Mouse (Mus musculus): ENCODE data around the gene Prickle2.

The Prickle2 gene

DNA sequence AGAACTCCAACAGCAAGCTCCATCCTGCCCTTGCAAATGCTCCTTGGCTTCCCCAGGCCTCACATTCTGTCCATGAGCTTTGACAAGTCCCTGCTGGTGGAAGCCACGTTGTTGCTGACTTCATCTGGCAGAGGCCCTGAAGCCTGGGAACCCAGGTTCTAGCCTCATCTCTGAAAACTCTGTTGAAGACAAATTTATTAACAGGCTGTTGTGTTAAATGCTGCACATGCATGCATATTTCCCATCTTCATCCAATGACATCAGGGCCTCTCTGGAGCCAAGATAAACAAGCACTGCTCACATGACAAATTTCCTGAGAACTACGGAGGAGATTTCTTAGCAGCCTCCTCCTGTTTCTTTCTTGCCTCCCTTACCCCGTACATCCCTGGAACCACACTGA is 259.3 kb downstream of the Prickle2 start:
- in situ Hi-C loops (cut with MboI, MseI), result no loop called here

DNA sequence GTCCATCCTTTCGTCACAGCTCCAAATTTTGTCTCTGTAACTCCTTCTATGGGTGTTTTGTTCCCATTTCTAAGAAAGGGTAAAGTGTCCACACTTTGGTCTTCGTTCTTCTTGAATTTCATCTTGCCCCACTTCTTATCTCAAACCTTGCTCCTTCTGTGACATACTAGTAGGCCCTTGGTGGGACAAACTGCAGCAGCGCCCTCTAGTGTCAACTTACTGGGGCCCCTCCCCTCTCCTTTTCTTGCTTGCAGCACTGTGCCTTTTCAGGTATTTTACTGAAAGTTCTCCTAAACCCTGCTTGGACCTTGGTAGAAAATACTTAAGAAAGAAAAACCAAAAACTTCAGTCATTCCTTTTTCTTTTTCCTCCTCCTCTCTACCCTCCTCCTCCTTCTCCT is 264.8 kb downstream of the Prickle2 start:
- in situ Hi-C loops (cut with MboI, MseI), result no loop called here

DNA sequence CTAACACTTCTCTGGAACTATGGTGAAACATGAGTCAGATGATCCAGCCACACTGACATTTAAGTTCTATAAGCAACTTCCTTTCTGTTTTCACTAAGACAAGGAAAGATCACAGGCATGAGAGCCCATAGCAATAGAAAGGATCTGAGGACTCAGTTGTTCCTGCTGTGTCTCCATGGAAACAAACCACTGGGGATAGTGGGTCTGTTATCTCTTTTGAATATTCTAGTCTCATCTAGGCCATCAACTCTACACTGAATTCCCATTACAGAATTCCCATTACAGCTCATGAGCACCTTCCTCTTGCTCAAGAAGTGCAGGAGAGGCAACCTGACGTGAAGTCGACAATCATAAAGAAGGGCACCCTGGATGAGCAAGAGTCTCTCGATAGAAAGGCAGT is 265.7 kb downstream of the Prickle2 start:
- in situ Hi-C loops (cut with MboI, MseI), result no loop called here

DNA sequence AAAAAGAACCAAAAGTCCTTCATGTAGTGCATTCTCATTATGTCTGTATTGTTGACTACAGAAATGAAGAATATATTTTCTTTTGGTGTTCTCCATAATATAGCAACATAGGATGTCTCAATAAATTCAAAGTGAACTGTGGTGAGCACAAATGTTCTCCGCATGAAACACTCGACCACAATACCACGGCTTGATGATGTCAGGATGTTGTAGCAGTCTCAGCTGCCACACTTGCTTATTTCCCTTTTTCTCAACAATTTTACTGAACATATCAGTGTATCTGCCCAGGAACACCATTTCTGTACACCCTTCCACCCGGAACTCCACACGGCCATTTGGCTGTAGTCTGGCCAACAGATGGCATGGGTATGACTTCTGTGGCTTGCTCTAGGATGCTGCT is 273.8 kb downstream of the Prickle2 start:
- in situ Hi-C loops (cut with MboI, MseI), result loop anchor here in 1 of 2 experiments (10.0 kb wide), 1 partner anchor 147 kb away; no protein-coding TSS in a partner anchor

DNA sequence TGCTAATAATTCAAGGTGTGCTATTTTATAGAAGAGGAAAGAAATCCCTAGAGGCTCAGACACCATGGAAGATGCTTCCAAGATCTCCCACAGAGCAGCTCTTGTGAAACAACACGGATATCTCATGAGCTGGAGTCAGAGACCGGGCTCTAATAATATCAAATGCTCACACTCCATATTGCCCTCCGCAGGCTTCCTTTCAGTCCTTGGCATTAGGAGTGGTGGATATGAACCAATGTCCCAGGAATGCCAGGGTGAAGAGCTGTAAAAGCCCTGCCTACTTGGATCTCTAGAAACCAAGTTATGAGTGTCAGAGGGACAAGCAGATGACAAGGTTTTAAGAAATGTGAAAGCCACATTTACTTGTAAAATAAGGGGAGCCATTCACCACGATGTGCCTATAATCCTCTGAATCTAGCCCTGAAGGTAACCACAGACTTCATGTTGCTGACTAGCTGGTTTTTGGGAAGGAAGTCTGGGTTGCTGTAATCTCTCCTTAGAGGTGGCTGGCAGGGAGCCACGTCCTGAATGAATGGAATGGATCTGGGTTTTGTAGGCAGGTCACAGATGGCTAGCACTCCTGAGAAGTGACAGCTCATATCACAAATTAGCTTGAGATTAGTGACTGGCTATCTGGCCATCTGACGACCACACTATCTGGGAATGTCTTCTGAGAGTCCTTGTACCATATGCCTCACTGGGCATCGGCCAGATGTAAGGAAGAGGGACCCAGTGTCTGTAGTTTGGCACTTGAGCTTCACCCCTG is 278.4 kb downstream of the Prickle2 start:
- in situ Hi-C loops (cut with MboI, MseI), result no loop called here

DNA sequence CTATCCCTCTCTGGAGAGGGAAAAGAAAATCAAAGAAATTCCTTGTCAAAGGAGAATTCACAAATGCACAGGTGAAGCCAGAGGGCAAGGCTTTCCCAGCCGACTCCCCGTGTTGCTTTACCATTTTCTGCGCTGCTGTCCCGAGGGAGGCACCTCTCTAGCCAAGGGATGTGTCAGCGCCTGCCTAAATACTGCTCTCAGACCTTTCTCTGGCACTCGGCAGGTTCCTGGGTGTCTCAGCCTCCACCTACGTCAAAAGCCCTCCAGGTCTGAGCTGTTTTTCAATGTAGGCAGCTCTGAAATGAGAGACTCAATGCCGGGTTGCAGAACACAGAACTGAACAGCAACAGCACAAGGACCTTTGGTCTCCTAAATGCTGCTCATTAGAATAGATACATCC is 280.1 kb downstream of the Prickle2 start:
- in situ Hi-C loops (cut with MboI, MseI), result no loop called here

DNA sequence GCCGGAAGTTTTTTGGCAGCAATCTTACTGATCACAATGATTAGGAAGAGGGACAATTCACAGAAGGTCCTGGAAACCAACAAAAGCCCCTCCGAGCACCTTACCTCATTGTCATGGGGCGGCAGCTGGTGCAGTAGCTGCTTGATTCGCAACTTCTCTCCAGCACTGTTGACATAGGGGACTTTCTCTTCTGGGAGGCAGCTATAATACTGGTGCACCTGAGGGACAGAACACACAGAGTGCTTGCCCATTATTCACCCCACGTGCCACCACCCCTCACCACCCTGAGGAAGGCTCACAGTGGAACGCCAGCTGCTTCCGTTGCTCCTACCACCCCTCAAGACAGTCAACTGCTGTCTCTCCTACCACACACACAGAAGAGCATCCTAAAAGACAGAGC is 280.5 kb downstream of the Prickle2 start:
- in situ Hi-C loops (cut with MboI, MseI), result no loop called here

DNA sequence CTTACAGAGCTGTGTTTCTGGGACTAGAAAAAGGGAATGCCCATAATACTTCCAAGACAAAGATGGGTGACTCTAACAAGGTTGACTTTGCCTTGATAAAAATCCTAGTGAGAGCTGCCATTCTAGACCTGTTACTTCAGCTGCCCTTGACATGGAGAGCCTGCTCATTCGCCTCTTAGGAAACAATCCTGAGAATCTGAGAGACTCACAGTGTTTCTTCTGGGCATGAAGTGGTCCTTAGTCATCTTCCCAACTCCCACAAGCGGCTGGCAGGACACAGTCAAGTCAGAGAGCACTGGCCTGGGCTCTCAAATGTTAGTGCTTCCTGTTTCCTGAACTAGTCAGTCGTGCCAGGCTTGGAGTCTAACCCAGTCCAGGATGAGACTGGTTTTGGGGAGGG is 281.0 kb downstream of the Prickle2 start:
- in situ Hi-C loops (cut with MboI, MseI), result no loop called here

DNA sequence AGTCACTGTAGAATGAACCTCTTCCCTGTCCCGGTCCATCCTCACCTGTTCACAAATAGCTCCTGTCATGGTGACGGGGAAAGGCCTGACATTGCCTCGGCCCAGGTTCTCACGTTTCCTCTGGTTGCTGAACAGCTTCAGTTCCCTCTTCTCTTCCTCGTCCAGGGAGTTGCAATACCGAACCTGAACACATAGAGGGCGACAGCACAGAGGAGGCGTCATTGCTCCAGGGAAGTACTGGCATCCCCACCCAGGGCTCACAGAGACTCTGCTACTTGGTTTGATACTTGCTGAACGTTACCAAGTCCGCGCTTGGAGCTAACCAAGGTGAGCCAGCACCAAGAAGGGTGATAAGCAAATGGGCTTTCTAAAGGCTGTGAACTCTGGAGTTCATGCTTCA is 283.7 kb downstream of the Prickle2 start:
- in situ Hi-C loops (cut with MboI, MseI), result no loop called here

DNA sequence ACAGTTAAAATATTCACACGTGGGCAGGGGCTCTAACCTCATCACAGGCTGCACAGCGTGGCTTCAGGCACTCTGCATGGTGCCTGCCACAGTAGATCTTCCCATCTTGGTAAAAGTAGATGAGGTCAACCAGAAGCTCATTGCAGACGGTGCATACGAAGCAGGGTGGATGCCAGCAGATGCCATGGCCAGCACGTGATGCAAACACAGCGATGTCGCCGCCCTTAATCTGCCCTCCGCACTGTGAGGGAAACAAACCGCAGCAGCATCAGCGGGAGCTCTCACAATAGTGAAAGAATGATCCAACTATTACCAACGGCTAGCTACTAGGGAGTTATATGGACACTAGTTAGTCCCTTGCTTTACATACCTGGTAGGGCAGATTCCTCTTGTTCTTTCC is 285.8 kb downstream of the Prickle2 start:
- in situ Hi-C loops (cut with MboI, MseI), result no loop called here

DNA sequence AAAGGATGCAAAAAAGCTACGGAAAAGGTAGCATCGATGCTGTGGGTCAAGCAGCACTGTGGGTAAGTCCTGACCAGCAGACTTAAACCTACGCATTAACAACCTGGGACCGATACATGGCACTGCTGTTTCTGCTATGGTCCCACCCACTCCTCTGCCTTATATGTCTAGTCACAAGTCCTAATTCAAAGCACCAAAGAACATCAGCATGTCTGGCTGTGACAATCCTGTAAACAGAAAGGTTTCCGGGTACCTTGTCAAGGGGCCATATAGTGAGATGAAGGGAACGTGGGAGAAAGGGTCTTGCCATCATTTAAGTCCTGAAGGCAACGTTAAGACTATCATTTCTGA is 290.6 kb downstream of the Prickle2 start:
- in situ Hi-C loops (cut with MboI, MseI), result loop anchor here in 1 of 2 experiments (10.0 kb wide), 1 partner anchor 751 kb away; no protein-coding TSS in a partner anchor

DNA sequence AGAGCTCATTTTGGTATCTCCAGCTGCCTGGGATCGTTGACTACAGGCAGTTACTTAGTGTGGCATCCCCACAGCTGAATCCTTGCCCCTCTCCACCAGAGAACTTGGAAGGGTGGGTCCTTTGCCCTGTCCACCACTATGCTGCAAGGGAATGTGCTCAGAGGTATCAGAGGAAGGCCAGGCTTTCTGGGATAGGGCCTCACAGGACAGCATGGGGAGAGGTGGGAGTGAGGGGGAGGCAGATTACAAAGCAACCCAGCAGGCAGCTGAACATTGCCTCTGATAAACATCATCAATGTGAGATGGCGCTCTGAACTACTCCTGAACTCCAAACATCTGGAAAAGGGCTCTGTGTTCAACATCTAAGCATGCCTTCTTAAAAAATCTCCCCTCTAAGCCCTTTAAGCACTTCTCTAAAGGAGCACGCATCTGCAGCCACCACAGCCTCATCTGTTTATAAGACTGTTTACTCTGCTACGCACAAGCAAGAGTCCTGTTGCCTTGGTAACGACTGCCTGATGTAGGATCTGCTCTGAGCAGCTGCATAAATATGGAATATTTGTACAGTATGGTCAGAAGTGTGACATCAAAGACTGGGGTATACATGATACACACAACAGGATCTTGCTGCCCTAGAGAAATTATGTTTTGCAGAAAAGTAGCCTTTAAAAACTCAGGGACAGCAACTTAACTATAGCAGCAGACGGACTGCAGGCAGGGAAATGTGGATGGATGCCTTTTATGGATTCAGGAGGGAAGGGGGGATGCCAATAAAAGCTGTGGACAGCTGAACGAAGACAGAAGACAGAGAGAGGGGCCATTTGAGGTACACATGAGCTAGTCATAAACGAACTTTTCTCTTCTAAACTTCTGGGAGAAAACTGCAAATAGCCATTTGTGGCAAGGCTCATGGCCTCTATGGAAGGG is 291.2 kb downstream of the Prickle2 start:
- in situ Hi-C loops (cut with MboI, MseI), result loop anchor here in 1 of 2 experiments (10.0 kb wide), 1 partner anchor 750 kb away; no protein-coding TSS in a partner anchor

DNA sequence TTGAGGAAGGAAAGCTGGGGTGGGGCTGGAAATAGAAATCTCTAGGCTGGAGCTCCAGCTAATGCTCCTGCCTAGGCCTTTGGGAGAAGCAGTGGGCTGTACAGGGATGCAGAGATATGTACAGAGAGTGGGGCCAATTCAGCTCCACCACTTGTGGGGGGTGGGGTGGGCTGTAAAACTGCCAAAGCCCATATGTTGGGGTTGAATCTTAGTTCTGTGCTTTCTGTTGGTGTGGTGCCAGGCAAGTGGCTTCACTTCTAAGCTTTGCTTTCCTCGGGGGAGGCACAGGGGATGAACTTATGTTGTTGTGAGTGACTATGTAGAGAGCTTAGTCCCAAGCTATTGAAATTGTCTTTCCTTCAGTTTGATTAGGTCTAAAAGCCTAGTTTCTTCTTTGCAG is 292.0 kb downstream of the Prickle2 start:
- in situ Hi-C loops (cut with MboI, MseI), result loop anchor here in 1 of 2 experiments (10.0 kb wide), 1 partner anchor 749 kb away; no protein-coding TSS in a partner anchor

DNA sequence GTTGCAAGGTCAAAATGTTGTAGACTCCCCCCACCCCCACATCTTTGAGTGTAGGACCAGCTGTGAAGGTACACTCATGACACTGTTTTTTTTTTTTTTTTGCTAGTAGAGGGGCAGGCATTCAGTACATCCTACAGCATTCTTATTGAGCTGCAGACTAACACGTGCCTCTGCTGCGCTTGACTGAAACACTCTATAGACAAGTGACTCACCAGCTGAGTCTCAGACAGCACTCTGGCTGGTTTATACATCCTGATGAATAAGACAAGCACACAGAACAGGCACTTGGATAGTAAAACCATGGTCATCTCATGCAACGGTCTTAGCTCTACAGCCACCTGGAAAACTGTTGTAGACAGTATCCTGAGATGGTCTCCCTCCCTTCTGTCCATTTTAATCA is 296.2 kb downstream of the Prickle2 start:
- in situ Hi-C loops (cut with MboI, MseI), result loop anchor here in 1 of 2 experiments (10.0 kb wide), 1 partner anchor 745 kb away; no protein-coding TSS in a partner anchor

DNA sequence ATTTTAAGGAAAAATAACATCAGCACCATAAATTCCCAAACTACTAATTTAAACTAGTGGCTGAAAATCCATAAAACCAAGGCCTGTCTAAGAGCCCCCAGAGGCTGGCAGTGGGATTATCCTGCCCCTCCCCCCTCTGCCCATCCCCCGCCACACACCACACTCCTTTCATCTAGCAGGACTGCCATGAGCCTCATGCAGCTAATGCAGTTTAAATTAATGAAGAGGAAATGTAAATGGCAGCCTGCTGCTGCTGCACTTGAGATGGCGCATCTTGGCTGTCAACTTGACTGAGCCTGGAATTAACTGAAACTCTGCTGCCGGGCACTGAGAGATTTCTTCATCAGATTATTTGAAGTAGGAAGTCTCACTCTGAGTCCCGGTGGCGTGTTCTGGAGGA is 298.7 kb downstream of the Prickle2 start:
- in situ Hi-C loops (cut with MboI, MseI), result no loop called here

DNA sequence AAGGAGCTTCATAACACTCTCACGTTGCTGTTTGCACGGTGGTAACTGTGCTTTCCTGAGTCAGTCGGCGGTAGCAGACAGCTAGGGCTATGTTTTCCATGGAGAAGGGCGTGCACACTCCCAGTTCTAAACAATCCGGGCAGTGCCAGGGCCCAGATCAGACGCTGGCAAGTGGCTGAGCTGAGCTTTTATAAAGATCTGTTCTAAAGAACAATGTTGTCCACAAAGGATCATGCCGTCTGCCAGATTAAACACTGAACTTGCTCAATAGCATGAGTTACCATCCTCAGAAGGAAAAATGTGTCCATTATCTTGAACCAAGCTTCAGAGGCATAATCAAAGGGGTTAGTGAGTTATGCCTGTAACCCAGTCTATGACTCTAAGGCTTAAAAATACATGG is 300.4 kb downstream of the Prickle2 start:
- in situ Hi-C loops (cut with MboI, MseI), result no loop called here

DNA sequence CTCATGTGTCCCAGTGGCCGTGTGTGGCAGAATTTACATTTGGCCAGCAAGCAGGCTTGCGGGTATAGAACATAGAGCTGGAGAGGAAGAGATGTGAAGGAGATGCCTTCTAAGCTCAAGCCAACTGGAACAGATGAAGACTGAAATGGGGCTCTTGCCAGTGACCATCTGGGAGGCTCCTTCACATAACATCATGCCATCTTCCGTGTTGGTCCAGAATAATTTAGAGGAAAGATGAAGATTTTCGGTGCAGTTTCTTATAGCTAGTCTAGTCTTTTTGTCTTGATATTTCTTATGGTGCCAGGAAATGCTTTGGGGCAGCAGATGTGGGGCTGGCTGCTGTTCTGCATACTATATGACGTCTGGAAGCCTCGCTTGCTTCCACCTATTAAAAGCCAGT is 308.1 kb downstream of the Prickle2 start:
- in situ Hi-C loops (cut with MboI, MseI), result no loop called here

DNA sequence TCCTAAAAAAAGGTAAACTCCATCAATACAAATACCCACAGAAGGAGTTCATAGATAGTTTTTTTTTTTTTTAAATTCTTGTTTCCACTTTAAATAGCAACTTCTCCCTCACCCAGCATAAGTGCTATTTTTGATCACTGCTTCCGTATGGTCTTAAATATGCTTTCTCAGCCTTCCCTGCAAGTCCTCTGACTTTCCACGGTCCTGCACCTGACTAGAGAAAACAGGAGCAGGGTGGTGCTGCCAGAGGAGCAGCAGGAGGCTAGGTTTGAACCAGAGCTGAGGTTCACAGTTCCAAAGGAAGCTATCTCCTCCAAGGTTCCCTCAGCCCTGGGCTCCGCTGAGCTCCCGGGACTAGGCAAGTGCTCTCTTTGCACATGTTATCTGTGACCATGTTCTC is 310.4 kb downstream of the Prickle2 start:
- in situ Hi-C loops (cut with MboI, MseI), result no loop called here

DNA sequence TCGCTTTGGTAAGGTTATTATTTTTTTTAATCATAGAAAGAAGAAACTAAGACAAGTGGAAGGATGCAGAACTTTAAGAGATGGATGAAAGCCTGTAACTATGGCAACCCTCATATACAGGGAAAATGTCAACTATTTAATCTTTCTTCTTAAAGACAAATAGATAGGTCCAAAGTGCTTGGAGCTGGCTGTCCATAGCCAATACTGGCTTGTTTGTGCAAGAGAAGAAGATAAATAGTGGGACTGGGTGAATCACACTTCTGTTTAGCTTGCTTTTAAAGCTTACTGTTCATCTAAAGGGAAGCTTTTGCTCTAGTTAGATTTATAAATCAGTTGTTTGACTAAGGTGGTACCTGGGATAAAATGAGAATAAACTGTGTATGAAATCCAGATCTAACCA is 310.8 kb downstream of the Prickle2 start:
- in situ Hi-C loops (cut with MboI, MseI), result no loop called here

DNA sequence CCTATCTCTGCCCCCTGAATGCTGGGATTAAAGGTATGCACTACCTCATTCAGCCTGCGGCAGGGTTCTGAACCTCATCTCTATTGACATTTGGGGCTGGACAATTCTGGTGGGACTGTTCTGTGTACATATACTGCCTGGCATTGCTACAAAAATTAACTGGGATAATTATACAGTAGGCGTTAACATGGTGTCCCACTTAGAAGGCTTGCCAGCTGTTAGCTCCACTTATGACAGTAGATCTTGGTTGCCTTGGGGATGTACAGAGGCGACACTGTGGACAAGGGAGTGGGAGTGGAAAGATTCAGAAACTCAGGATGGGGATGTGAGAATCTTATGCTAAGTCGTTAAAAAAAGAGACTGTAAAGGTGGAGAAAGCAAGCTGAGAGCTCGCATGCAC is 311.3 kb downstream of the Prickle2 start:
- in situ Hi-C loops (cut with MboI, MseI), result no loop called here

DNA sequence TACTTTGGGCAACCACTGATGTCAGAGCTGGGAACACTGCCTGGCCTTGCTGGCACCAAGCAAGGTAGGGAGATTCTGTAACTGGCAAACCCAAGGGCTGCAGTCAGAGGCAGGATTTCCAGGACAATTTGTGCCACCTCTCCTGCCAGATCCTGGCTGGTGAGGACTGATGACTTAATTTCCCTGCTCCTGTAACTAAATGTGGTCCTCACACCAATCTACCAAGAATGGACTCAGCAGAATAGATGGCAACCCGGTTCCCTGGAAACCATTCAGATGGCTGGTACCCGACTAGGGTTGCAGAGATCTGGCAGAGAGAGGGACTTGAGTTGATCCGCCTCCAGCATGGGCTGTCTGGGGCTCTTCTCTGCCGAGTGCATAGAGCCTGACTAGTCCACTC is 315.6 kb downstream of the Prickle2 start:
- in situ Hi-C loops (cut with MboI, MseI), result no loop called here

DNA sequence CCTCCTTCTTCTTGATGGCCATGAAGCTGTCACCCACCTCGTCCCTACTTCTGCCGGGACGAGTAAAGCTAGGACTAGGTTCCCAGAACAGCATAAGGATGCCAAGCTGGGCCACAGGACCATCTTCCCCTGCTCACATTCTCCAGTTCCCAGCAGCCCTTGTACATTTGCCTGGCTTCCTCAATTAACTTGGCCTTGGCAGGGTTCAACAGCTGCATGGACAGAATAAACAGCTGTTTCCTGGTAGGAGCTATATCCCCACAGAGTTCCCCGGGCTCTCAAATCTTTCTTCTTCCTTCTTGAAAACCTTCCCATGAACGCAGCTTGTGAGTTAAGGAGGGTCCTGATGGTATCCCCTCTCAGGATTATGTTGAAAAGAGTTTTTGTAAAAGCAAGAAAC is 317.3 kb downstream of the Prickle2 start:
- in situ Hi-C loops (cut with MboI, MseI), result no loop called here
